Mouse (Mus musculus) small intestine, adult 2 months (tissue): ENCODE results near the gene Lrrc8c.

ENCODE experiments used
- CTCF ChIP-seq: fragments of 200-500 bp; IDR thresholded peaks from 2 replicates; pipeline ENCODE4 v1.5.1; 2012; ENCODE audit warnings: low read depth, mild to moderate bottlenecking, control low read depth, inconsistent platforms, low read length, moderate library complexity, mixed read lengths; ENCODE audit not compliant: insufficient replicate concordance, insufficient read length; ENCODE audit errors: extremely low read depth
- POLR2A ChIP-seq: fragments of 200-500 bp; IDR thresholded peaks from 2 replicates; pipeline ENCODE4 v1.6.1; 2012; ENCODE audit warnings: low read depth, mild to moderate bottlenecking, control low read depth, inconsistent platforms, low read length, moderate library complexity

GRCm38 (mm10) chr5:105629955-105630354 lies 110.8 kb downstream of the Lrrc8c start:
- TF ChIP-seq CTCF: no peak
- TF ChIP-seq POLR2A: no peak
